Mouse (Mus musculus) limb, embryonic 12.5 days (tissue): ENCODE measurements around the gene Actl11. TPM values are rescaled to one million over a fixed set of nuclear protein-coding genes. Genes with fewer than 3 reads are reported as not detected.

Source experiments
- ATAC-seq: fragments of 200-750 bp; cut with Nextera tagmentation; 2 replicates; pipeline ENCODE4 v1.8.0; 2017; ENCODE audit warnings: low read depth, moderate TSS enrichment; ENCODE audit not compliant: insufficient number of reproducible peaks, insufficient read depth, low FRiP score, low TSS enrichment
- H3K27ac ChIP-seq: fragments of 300-500 bp; sonication (generic); 2 replicates; pipeline ENCODE4 v1.5.1; 2016; ENCODE audit warnings: mild to moderate bottlenecking, moderate library complexity
- H3K27me3 ChIP-seq: fragments of 300-500 bp; sonication (generic); 2 replicates; pipeline ENCODE4 v1.6.1; 2016; ENCODE audit warnings: mild to moderate bottlenecking, moderate library complexity
- H3K36me3 ChIP-seq: fragments of 300-500 bp; sonication (generic); 2 replicates; pipeline ENCODE4 v1.6.1; 2016; ENCODE audit warnings: mild to moderate bottlenecking, moderate library complexity
- H3K4me1 ChIP-seq: fragments of 300-500 bp; sonication (generic); replicated peaks from 2 replicates; pipeline ENCODE4 v1.6.1; 2016
- H3K4me2 ChIP-seq: fragments of 300-500 bp; sonication (generic); 2 replicates; pipeline ENCODE4 v1.6.1; 2016; ENCODE audit warnings: mild to moderate bottlenecking, moderate library complexity
- H3K4me3 ChIP-seq: fragments of 300-500 bp; sonication (generic); replicated peaks from 2 replicates; pipeline ENCODE4 v1.5.1; 2016; ENCODE audit warnings: mild to moderate bottlenecking
- H3K9ac ChIP-seq: fragments of 300-500 bp; sonication (generic); replicated peaks from 2 replicates; pipeline ENCODE4 v1.6.1; 2016; ENCODE audit warnings: mild to moderate bottlenecking, moderate library complexity
- H3K9me3 ChIP-seq: fragments of 300-500 bp; sonication (generic); 2 replicates; pipeline ENCODE4 v1.6.1; 2016; ENCODE audit warnings: mild to moderate bottlenecking, moderate library complexity
- WGBS: fragments of 180-500 bp; shearing (Covaris S2); methylation state at CpG from one replicate; pipeline ENCODE4 v1.1.7; 2016; 5-methylcytosine and 5-hydroxymethylcytosine counted together
- polyA plus RNA-seq: library from polyadenylated mRNA; unstranded; fragments of >200 nt; fragmentation: Nextera tagmentation; extraction: Ambion mirVana; gene quantifications from 2 replicates; pipeline ENCODE4 v1.2.1, GENCODE M21; 2016

Gene Actl11
- polyA plus RNA-seq, 1 experiment from 2014 or later: not detected

DNA sequence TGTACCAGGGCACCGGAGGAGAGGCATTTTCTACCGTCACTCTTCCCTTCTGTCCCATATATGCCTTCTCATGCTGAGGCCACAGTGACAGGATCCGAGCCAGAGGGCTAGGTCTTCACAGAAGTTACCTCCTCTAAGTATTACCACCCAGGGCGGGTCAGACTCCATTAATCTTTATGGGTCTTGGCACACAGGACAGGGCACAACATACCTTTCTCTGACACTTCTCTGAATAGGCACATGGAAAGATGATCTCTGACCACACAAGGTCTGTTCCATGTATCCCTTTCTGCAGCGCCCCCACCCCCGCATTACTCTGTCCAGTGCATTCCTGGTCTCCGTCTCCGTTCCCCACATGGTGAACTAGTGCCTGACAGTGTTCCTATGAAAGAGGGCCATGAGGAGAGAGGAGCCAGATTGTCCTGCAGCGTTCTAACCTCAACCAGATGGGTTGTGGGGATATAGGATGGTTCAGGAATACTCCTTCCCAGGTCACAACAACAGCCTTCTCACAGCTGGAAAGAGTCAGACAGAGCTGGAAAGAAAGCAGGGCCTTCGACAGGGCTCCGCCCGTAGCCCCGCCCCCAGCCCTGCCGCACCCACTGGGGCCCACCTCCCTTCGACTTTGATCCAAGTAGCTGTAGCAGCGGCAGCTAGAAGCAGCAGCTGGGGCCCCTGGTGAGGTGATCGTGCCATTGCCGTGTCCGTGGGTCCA, 21.9 kb upstream of the Actl11 start, which contains the start of gene Mst1r:
Gene Mst1r (plus strand): TSS at position 622 of the 715 bp plus-strand sequence.
- WGBS: 17% methylated on average over 19 of the region's 19 CpGs
- Histone ChIP-seq H3K9me3 (no peaks in the 10 kb centered on the region), H3K27ac (peak within 1 kb of the TSS; percentile 66; the same call in 1 of the 2 replicates), H3K4me1 (peaks cover 44% of the 10 kb centered on the region), H3K4me2 (peak within 1 kb of the TSS; percentile 77), H3K27me3 (peaks cover 26% of the 10 kb centered on the region), H3K36me3 (no peaks in the 10 kb centered on the region; the same call in 1 of the 2 replicates), H3K9ac (peak within 1 kb of the TSS; percentile 57), H3K4me3 (peak within 1 kb of the TSS; percentile 42)
- ATAC-seq: peak; percentile 65

DNA sequence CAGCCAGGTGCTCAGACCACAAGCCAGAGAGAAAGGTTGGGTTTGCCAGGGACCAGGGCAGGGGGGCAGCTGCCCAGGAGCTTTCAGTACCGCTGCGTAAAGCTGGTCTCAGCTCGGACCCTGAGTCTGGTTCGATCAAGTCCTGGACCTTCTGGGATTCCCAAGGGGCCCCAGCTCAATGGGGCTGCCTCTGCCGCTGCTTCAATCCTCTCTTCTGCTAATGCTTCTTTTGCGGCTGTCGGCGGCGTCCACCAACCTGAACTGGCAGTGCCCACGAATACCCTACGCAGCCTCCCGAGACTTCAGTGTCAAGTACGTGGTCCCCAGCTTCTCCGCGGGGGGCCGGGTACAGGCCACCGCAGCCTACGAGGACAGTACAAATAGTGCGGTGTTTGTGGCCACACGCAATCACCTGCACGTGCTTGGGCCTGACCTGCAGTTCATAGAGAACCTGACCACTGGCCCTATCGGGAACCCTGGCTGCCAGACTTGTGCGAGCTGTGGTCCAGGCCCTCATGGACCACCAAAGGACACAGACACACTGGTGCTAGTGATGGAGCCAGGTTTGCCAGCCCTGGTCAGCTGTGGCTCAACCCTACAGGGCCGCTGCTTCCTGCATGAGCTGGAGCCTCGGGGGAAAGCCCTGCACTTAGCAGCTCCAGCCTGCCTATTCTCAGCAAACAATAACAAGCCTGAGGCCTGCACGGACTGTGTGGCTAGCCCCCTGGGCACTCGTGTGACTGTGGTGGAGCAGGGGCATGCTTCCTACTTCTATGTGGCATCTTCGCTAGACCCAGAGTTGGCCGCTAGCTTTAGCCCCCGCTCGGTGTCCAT, 21.1 kb upstream of the Actl11 start:
- Histone ChIP-seq H3K9me3 (no peaks in the 10 kb centered on the region), H3K4me2 (peak overlapping the region; percentile 77), H3K36me3 (no peaks in the 10 kb centered on the region; the same call in 1 of the 2 replicates), H3K27ac (0 out of 2 replicates have a peak overlapping the region, but pooled peaks have one; percentile 66), H3K27me3 (peaks cover 19% of the 10 kb centered on the region), H3K4me3 (peak overlapping the region; percentile 42), H3K4me1 (peaks cover 38% of the 10 kb centered on the region), H3K9ac (peak overlapping the region; percentile 57)
- WGBS: 46% methylated on average over 31 of the region's 31 CpGs
- ATAC-seq: peak; percentile 24; the same call in 1 of the 2 replicates

DNA sequence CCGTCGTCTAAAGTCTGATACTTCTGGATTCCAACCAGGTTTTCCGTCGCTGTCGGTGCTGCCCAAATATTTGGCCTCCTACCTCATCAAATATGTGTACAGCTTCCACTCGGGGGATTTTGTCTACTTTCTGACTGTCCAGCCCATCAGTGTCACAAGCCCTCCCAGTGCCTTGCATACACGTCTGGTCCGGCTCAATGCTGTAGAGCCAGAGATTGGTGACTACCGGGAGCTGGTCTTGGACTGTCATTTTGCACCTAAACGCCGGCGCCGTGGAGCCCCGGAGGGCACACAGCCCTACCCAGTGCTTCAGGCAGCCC, 20.5 kb upstream of the Actl11 start:
- H3K36me3 ChIP-seq: no peaks in the 10 kb centered on the region
- H3K27me3 ChIP-seq: peaks cover 19% of the 10 kb centered on the region
- H3K27ac ChIP-seq: 0 out of 2 replicates have a peak overlapping the region, but pooled peaks have one; percentile 29
- H3K4me3 ChIP-seq: no peak overlapping the region
- ATAC-seq: no peak
- 86% methylated on average over 14 of the region's 14 CpGs for WGBS
- H3K4me2 ChIP-seq: peak overlapping the region; percentile 77
- peaks cover 38% of the 10 kb centered on the region for H3K4me1 ChIP-seq
- H3K9me3 ChIP-seq: no peaks in the 10 kb centered on the region
- no peak overlapping the region for H3K9ac ChIP-seq

DNA sequence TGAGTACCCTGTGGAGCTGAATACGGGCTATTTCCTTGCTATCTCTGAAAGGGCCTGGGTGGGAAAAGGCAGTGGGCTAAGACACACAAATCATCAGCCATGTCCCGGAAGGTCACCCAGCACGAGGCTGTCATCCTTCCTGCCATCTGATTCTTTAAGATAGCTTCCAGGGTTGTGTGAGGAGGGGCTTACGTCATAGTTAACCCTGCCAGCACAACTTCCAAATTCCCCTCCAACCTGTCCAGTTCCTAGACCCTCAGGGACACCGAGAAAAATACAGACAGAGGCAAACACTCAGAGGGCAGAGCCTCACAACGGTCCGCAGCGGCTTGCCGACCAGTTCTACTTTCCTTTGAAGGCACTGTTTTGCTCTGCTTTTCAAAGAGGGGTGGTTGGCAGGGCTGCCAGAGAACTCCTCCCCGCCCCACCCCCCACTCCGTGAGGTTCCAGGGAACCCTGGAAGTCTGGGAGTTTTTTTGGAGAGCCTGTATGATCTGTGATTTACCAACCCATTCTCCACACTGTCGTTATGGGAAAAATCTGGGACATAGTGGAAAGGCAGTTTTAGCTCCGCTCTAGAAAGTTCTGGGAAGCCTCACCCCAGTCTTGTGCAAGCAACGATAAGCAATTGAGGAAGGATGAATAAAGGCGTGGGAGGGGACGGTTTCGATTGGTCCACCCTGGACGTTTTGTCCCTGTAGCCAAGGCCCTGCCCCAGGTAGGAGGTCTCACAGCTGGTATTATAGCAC, 19.7 kb upstream of the Actl11 start:
- WGBS: 34% methylated on average over 18 of the region's 18 CpGs
- H3K4me3 ChIP-seq: peak overlapping the region; percentile 10

DNA sequence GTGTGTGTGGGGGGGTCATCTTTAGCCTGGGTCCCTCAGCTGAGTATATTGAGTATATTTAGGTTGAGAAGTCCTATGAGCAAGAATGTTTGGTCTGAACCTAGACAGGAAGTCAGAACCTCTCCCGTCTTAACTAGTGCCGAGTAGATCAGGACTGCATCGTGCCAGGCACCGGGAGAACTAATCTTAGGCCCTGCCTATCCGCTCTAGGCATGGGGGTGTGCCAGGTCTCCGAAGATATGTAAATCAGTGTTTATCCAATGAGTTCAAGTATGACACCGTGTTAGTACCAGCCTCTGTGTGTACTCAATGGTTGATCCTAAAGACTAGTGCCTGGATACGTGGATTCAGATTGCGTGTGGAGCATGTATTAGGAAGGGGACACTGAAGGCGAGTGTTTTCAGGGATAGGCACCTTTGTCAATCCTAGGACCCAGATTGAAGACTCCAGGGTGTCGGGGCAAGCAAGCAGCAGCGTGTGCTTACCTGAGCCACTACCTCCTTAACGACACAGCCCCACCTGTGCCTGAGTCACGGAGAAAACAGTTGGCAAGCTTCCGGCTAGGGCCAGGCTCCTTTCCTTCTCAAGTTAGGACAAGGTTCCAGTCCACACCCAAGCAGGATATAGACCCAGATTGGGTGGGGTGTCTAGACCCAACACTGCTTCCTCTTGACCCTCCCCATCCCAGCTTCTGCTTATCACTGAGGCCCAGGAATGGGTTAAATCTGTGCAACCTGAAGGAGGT, 18.1 kb upstream of the Actl11 start:
- H3K27me3 ChIP-seq: peaks cover 19% of the 10 kb centered on the region
- no peak overlapping the region for H3K4me2 ChIP-seq
- H3K4me1 ChIP-seq: peaks cover 38% of the 10 kb centered on the region
- no peak overlapping the region for H3K4me3 ChIP-seq
- H3K36me3 ChIP-seq: no peaks in the 10 kb centered on the region
- WGBS: 87% methylated on average over 15 of the region's 15 CpGs
- ATAC-seq: no peak
- H3K9ac ChIP-seq: no peak overlapping the region
- H3K27ac ChIP-seq: no peak overlapping the region
- no peaks in the 10 kb centered on the region for H3K9me3 ChIP-seq

More for the DNA sequence above, 19.7 kb upstream of the Actl11 start:
- Histone ChIP-seq H3K9ac (peak overlapping the region; percentile 47), H3K4me2 (peak overlapping the region; percentile 77), H3K27me3 (peaks cover 19% of the 10 kb centered on the region), H3K4me1 (peaks cover 38% of the 10 kb centered on the region), H3K36me3 (no peaks in the 10 kb centered on the region), H3K27ac (0 out of 2 replicates have a peak overlapping the region, but pooled peaks have one; percentile 29), H3K9me3 (no peaks in the 10 kb centered on the region)
- no peak for ATAC-seq

DNA sequence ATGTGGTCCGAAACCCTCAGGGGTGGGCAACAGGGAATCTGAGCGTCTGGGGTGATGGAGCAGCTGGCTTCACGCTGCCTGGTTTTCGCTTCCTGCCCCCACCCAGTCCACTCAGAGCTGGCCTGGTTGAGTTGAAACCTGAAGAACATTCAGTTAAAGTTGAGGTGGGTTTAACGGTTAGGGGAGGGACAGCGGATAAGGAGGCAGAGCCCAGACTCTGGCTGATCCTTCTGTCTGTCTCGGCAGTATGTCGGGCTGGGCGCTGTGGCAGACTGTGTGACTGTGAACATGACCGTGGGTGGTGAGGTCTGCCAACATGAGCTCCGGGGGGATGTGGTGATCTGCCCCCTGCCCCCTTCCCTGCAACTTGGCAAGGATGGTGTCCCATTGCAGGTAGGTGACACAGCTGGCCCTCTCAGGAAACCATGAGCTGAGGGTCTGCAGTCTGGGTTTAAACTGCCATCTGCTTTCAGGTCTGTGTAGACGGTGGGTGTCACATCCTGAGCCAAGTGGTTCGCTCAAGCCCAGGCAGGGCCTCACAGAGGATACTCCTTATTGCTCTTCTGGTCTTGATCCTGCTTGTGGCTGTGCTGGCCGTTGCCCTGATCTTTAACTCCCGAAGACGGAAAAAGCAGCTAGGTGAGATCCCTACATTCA, 13.4 kb upstream of the Actl11 start:
- 73% methylated on average over 16 of the region's 16 CpGs for WGBS
- no peak overlapping the region for H3K4me3 ChIP-seq
- ATAC-seq: no peak
- 0 out of 2 replicates have a peak overlapping the region, but pooled peaks have one; percentile 18 for H3K9ac ChIP-seq
- H3K27ac ChIP-seq: no peak overlapping the region
- peaks cover 9% of the 10 kb centered on the region for H3K4me1 ChIP-seq
- H3K9me3 ChIP-seq: no peaks in the 10 kb centered on the region
- no peaks in the 10 kb centered on the region for H3K36me3 ChIP-seq
- H3K4me2 ChIP-seq: no peak overlapping the region
- H3K27me3 ChIP-seq: no peaks in the 10 kb centered on the region

DNA sequence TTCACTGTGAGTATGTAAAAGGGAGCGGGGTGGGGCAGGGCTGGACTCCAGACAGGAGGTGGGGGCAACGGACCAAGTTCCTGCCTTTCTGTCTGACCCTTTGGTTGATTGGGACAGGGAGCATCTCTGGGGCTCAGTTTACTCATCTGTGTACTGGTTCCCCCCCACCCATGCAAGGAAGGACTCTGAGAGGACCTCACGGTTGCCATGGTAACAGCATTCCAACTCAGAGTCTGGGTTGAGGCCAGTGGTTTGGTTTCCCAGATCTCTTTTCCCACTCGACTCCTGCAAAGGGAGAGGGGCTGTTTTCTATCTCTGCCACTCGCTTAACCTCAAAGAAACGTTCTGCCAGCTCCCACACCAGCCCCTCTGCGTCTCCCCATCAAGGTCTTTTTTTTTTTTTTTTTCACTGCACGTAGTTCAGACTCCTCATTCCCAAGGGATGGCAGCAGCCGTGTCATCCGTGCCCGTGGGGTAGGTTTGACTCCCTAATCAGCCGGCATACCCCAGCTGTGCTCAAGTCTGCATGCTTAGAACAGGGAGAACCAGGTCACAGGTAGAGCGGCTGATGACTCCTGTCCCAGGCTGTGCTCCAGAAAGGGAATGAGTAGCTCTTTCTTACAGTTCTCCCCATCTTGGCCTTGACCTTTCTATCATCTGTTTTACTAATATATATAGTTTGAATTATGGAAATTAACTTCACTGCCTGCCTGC, 10.2 kb upstream of the Actl11 start:
- Histone ChIP-seq H3K36me3 (no peaks in the 10 kb centered on the region), H3K4me2 (no peak overlapping the region), H3K27me3 (no peaks in the 10 kb centered on the region), H3K9ac (no peak overlapping the region), H3K4me1 (peaks cover 9% of the 10 kb centered on the region), H3K9me3 (no peaks in the 10 kb centered on the region), H3K4me3 (no peak overlapping the region), H3K27ac (no peak overlapping the region)
- ATAC-seq: no peak
- 39% methylated on average over 13 of the region's 13 CpGs for WGBS

DNA sequence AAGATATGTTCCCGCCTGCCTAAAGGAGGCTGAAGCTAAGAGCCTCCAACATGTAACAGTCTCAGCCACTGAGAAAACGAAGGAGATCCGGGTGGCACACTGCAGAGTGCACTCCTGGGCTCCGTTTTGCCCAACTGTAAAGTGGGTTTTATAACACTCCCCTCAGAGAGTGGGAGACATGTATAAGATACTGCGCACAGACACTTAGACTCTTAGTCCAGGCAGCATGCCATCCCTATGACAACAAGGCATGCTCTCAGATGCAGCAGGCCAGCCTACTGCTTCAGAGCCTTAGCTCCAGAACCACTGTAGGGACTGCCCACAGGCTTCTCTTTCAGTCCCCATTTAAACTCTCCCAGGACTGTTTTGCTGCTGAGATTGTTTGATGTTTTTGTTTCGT, 9.4 kb upstream of the Actl11 start:
- no peak for ATAC-seq
- Histone ChIP-seq H3K27ac (no peak overlapping the region), H3K4me3 (no peak overlapping the region), H3K9me3 (no peaks in the 10 kb centered on the region), H3K4me2 (no peak overlapping the region), H3K27me3 (no peaks in the 10 kb centered on the region), H3K9ac (no peak overlapping the region), H3K4me1 (peaks cover 11% of the 10 kb centered on the region), H3K36me3 (no peaks in the 10 kb centered on the region)
- WGBS: 83% methylated on average over 6 of the region's 6 CpGs

DNA sequence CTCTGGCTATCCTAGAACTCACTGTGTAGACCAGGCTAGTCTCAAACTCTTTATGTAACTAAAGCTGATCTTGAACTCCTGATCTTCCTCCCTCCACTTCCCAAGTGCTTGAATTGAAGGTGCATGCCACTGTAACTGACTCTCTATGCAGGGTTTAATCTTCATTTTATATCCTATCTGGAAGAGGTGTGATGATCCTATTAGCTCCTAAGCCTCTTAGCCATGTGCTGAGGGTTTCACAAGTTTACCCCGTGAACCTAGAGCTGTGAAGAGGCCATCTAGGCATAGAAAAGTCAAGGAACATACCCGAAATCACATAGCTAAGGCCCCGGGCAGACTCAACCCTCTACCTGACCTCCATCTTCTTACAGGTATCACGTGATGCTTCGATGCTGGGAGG, 8.8 kb upstream of the Actl11 start:
- H3K27ac ChIP-seq: no peak overlapping the region
- H3K4me1 ChIP-seq: peaks cover 13% of the 10 kb centered on the region
- H3K9me3 ChIP-seq: no peaks in the 10 kb centered on the region
- ATAC-seq: no peak
- WGBS: 88% methylated on average over 5 of the region's 5 CpGs
- no peak overlapping the region for H3K4me2 ChIP-seq
- no peaks in the 10 kb centered on the region for H3K36me3 ChIP-seq
- H3K27me3 ChIP-seq: no peaks in the 10 kb centered on the region
- no peak overlapping the region for H3K9ac ChIP-seq
- no peak overlapping the region for H3K4me3 ChIP-seq

DNA sequence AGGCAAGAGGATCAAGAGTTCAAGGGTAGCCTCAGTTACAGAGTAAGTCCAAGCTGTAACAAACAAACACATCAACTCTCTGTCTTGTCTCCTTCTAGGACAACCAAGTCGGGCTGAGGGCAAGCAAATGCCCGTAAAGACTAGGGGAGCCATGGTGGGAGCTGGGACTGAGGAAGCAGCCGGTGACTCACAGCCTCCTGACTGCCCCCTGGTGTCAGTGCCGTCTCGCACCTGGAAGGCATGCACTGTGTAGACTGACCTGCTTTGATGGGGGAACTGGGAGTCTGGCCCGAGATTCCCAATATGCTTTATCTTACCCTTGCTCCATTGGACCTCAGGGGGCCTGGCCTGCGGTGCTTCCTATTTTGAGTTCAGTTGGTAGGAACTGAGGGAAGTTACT, 5.2 kb upstream of the Actl11 start:
- ATAC-seq: no peak
- Histone ChIP-seq H3K27me3 (no peaks in the 10 kb centered on the region), H3K9ac (no peak overlapping the region), H3K4me2 (no peak overlapping the region), H3K27ac (no peak overlapping the region), H3K9me3 (no peaks in the 10 kb centered on the region), H3K36me3 (no peaks in the 10 kb centered on the region), H3K4me1 (peaks cover 8% of the 10 kb centered on the region), H3K4me3 (no peak overlapping the region)
- 30% methylated on average over 7 of the region's 7 CpGs for WGBS
